Mouse (Mus musculus): ENCODE data around the gene Ptcd1.
A peak's percentile ranks its signal among the peaks of the same experiment; 100 is the strongest.
"Not testable (repeated sequence)": the region's sequence is repeated elsewhere in the genome, so short reads cannot be mapped to it uniquely, and the experiment has no call there.

Ptcd1 gene

DNA sequence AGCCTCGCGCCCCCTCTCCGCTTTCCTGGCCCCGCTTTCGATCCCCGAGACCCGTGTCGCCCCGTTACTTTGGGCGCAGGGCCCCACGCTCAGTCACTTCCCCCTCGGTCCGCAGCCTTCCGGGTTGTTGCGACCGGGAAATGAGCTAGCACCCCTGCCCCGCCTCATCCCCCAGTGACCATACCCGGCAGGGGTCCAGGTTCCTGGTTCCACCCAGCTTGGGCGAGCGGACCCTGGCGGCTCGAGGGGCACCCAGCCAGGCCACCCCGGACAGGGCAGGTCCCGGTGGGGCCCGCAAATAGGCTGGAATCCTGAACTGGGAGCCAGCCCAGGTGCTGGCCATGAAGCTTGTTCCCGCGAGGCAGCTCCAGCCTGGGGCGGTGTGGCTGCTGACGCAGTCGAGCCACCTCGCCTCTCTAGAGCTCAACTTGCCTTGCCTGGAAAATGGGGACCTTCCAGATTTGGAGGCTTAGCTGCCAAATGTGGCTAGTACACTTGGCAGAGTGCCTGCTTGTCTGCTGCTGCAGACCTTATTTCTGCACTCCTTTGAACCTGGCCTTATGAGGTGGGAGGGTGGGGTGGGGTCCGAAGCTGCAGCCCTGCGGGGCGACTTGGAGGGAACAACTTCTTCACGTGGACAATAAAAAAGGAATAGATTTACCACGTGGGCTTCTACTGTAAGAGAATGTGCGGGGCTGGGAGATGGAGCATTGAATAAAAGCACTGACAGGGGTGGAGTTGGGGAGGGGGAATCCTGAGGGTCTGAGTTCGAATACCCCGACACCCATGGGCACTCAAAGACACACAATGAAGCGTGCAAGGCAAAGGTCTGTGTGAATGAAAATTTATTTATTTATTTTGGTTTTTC is 52.1 kb downstream of the Ptcd1 start:
- peak; percentile 70 to 75 for DNase-seq (ENCODE audit: low spot score in 2 of 2)

DNA sequence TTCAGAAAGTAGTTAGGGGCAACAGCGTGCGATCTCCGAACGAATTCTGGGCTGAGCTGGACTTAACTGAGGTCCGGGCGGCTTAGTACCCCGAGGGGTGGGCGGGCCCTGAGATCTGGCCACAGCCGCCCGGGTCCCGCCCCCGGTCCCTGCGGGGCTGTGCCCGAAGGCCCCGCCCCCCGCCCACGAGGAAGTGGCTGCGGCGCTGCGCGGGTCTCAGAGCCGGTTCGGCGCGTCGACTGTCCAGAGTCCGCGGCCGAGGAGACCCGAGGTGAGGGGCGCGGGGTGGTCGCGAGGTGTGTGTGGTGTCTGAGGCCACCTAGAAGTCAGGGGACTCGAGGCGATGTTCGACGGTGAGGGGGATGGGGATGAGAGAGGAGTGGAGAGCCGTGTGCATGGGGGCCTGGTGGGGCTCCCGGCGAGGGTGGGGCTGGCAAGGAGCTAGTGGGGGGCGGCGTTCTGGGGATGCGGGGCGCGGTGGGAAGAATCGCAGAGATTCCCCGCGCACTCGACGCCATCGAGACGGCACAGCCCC is 52.8 kb downstream of the Ptcd1 start, which contains the start of gene Arpc1b:
Gene Arpc1b (plus strand): TSS at position 145 of the 535 bp plus-strand sequence.
- DNase-seq (ENCODE audit: low spot score in 2 of 2), result peak; percentile 75 to 77

DNA sequence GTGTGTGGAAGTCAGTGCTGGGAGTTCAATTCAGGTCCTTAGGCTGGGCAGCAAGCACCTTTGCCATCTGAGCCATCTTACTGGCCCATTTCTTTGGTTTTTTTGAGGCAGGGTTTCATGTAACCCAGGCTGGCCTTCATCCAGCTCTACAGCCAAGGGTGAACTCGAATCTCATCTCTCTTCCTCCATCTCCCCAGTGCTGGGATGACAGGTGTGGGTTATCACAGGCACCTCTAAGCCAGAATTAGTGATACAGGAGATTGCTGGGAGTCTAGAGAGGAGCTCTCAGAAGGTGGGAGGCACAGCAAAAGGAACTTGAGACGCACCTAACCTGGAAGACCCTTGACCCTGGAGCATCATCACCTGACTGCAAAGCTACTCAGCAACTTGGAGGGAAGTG is 53.5 kb downstream of the Ptcd1 start:
- no peak for DNase-seq (ENCODE audit: low spot score in 2 of 2)

DNA sequence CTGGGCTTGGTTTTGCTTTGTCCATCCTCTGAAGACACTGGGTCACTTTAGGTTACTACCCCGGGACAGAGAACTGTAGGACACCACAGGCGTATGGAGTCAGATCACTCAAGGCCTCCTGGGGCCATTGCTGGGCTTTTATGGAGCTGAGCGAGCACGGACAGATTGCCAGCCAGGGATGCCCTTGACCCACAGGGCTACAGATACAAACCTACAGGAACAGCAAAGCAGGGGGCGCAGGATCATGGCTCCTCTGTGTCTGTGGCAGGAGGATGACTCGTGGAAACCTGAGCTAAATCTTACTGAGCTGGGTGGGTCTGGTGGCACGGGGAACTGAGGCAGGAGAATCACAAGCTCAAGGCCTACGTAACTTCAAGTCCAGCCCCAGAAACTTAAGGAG is 54.3 kb downstream of the Ptcd1 start:
- DNase-seq (ENCODE audit: low spot score in 2 of 2), result no peak

DNA sequence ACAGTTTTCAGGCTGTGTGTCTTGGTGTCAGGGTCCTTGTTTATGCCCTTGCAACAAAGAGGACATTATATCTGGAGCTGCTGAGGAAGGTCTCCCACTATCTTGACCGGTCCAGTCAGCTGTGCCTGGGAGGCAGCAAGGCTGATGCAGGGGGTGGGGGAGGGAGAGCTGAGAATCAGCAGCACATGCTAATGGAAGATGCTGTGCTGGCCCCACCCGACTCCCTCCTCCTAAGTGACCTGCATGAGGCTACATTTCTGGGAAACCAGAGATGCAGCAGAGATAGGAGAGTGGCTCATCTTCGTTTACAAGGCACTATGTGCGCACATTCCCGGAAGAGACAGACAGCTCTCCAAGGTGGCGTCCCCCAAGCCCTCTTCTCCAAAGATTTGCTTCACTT is 56.5 kb downstream of the Ptcd1 start:
- no peak for DNase-seq (ENCODE audit: low spot score in 2 of 2)

DNA sequence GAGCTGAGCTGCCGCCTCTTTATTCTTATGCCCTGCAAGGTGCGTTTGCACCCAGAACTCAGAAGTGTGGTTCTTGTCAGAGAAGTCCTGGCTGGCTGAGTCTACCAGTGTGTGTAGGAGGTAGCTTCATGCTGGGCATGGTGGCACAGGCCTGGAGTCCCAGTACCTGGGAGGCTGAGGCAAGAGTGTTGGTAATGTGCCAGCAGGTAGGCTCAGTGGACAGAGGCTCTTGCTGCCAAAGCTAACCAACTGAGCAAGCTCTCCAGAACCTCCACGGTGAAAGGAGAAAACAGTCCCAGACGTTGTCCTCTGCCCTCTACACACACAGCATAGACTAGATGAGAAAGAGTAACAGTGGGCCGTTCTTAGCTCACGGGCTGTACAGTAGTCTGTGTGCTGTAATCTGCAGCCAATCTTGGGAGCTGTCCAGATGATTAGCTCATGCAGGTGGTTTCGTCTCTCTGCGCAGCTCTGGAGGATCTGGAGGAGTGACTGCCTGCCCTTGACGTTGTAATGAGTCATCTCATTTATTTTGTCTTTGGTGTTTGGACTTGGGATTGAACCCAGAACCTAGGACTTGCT is 61.1 kb downstream of the Ptcd1 start:
- DNase-seq (ENCODE audit: low spot score in 2 of 2), result no peak

DNA sequence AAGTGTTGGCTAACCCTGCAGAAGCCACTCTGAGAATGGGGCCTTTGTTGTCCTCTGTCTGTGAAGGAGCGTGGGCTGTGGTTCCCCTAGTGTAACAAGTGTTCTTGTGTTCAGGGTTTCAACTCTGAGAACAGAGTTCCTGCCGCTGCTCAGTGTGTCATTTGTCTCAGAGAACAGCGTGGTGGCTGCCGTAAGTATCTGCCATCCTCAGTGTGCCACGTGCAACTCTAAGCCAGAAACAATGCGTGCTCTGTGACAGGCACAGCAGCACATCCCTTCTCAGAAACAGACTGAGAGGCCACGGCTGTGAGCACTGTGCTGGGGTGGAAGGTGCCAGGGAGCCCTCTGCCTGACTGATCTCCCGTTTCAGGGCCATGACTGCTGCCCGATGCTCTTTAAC is 62.6 kb downstream of the Ptcd1 start:
- DNase-seq (ENCODE audit: low spot score in 2 of 2), result no peak

DNA sequence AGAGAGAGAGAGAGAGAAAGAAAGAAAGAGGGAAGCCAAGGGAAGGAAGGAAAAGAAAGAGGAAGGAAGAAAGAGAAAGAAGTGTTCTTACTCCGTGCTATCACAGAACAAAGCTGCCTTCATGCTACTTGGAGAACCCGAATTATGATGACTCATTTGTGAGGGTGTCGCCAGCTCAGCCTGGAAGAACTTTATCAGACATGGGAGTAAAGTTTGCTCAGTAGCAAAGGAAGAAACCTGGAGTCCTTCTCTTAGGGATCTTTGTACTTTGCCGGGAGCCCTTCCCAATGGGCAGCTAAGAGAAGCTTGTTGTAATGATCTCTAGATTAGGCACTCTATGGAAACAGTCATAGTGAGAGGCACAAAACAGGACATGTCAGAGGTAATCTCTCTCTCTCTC is 64.2 kb downstream of the Ptcd1 start:
- no peak for DNase-seq (ENCODE audit: low spot score in 2 of 2)

DNA sequence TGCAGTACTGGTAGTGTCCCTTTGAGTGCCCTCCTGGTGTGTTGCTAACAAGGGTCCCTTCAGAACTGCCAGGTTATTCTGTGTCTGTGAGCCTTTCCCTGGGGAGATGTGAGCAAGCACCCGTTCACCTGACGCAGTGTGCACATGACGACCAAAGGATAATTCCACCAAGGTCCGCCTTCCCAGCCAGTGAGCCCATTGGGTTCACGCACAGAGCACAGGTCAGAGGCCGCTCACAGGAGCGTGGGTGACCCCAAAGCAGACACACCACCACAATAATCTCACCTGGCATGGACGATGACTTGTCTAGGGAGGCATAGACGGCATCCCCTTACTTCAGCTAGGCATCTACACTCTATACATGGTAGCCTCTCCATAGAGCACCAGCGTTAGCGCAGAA is 65.5 kb downstream of the Ptcd1 start:
- DNase-seq (ENCODE audit: low spot score in 2 of 2), result not testable (repeated sequence)

DNA sequence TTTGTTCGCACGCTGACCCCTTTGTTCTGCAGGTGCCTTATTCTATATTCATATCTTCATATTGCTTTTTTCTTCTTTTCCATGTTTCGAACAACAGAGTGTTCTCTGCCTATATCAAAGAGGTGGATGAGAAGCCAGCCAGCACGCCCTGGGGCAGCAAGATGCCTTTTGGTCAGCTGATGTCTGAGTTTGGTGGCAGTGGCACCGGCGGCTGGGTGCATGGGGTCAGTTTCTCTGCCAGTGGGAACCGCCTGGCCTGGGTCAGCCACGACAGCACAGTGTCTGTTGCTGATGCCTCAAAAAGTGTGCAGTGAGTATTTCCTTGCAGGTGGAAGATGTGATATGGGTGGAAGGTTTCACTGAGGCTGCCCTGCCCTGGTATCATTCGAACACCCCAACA is 65.9 kb downstream of the Ptcd1 start:
- DNase-seq (ENCODE audit: low spot score in 2 of 2), result no peak

DNA sequence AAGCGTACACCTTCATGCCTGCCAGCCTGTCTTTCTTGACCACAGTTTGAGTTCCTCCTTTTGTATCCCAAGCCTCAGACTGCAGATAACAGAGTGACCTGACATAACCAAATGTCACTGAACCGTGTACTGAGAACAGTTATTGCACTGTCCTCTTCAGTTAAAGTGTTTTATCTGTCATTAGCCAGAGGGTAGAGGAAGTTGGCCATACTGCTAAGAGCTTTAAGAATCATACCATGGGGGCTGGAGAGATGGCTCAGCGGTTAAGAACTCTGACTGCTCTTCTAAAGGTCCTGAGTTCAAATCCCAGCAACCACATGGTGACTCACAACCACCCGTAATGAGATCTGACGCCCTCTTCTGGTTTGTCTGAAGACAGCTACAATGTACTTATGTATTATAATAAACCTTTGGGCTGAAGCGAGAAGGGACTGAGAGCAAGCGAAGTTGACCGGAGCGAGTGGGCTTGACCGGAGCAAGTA is 68.5 kb downstream of the Ptcd1 start:
- DNase-seq (ENCODE audit: low spot score in 2 of 2), result no peak
